Mouse (Mus musculus) hindbrain, postnatal 0 days (tissue): ENCODE data around the gene Ccdc88c. TPM values are rescaled to one million over a fixed set of nuclear protein-coding genes. Genes with fewer than 3 reads are reported as not detected.

Experiments used
- ATAC-seq: fragments of 200-750 bp; cut with Nextera tagmentation; 2 replicates; pipeline ENCODE4 v1.8.0; 2017; ENCODE audit warnings: mild to moderate bottlenecking, moderate TSS enrichment, moderate library complexity
- DNase-seq: peaks from one replicate; pipeline ENCODE4 v3.0.0-alpha.2; 2015; ENCODE audit warnings: low spot score
- H3K27ac ChIP-seq: fragments of 300-500 bp; sonication (generic); 2 replicates; pipeline ENCODE4 v1.5.1; 2014; ENCODE audit warnings: mild to moderate bottlenecking
- H3K27me3 ChIP-seq: fragments of 300-500 bp; sonication (generic); 2 replicates; pipeline ENCODE4 v1.6.1; 2014; ENCODE audit warnings: low read length, mixed read lengths; ENCODE audit not compliant: insufficient read depth
- H3K36me3 ChIP-seq: fragments of 300-500 bp; sonication (generic); 2 replicates; pipeline ENCODE4 v1.6.1; 2014; ENCODE audit warnings: low read length, mixed read lengths; ENCODE audit not compliant: insufficient read depth
- H3K4me1 ChIP-seq: fragments of 300-500 bp; sonication (generic); 2 replicates; pipeline ENCODE4 v1.6.1; 2014; ENCODE audit warnings: antibody characterized with exemption, low read length, mixed read lengths; ENCODE audit not compliant: insufficient read depth
- H3K4me2 ChIP-seq: fragments of 300-500 bp; sonication (generic); 2 replicates; pipeline ENCODE4 v1.6.1; 2014; ENCODE audit warnings: low read depth, mild to moderate bottlenecking, low read length, moderate library complexity, mixed read lengths
- H3K4me3 ChIP-seq: fragments of 300-500 bp; sonication (generic); 2 replicates; pipeline ENCODE4 v1.5.1; 2014; ENCODE audit warnings: low read length
- H3K9ac ChIP-seq: fragments of 300-500 bp; sonication (generic); replicated peaks from 2 replicates; pipeline ENCODE4 v1.6.1; 2014; ENCODE audit warnings: mild to moderate bottlenecking, low read length, moderate library complexity, mixed read lengths
- H3K9me3 ChIP-seq: fragments of 300-500 bp; sonication (generic); 2 replicates; pipeline ENCODE4 v1.6.1; 2016; ENCODE audit warnings: low read length, mixed read lengths
- CTCF ChIP-seq: IDR thresholded peaks from 2 replicates; pipeline ENCODE4 v1.5.1; 2016; ENCODE audit warnings: antibody characterized with exemption, control low read depth, low read depth
- WGBS: fragments of 180-500 bp; shearing (Covaris S2); extraction: QIAGEN DNeasy Blood & Tissue Kit; methylation state at CpG from one replicate; pipeline ENCODE4 v1.1.7; 2014; 5-methylcytosine and 5-hydroxymethylcytosine counted together
- polyA plus RNA-seq: library from polyadenylated mRNA; unstranded; fragments of >200 nt; fragmentation: Nextera tagmentation; extraction: Ambion mirVana; gene quantifications from 2 replicates; pipeline ENCODE4 v1.2.1, GENCODE M21; 2015
- total RNA-seq: library from RNA; depleted of rRNA; stranded (reverse); fragments of >200 nt; gene quantifications from 2 replicates; pipeline ENCODE4 v1.2.3, GENCODE M21; 2014

The Ccdc88c gene
- total and polyA plus RNA-seq, 2 experiments from 2014 or later, result 11.2 to 17.7 TPM

- H3K4me1 ChIP-seq, result 0 out of 2 replicates have a peak, but pooled peaks cover 2% of the 10 kb centered on the region
- H3K27ac ChIP-seq, result peak overlapping the region; percentile 20; the same call in 1 of the 2 replicates
- peak; percentile 41; the same call in 1 of the 2 replicates for ATAC-seq
- H3K4me3 ChIP-seq, result no peak overlapping the region
- H3K27me3 ChIP-seq, result no peaks in the 10 kb centered on the region
- no peaks in the 10 kb centered on the region for H3K9me3 ChIP-seq
- no peak for TF ChIP-seq CTCF
- H3K36me3 ChIP-seq, result no peaks in the 10 kb centered on the region
- peak; percentile 55 for DNase-seq
- no peak overlapping the region for H3K9ac ChIP-seq
- WGBS, result 20% methylated on average over 3 of the region's 3 CpGs
- no peak overlapping the region for H3K4me2 ChIP-seq
Observed at GRCm38 (mm10) chr12:100957257-100957656, 71.6 kb downstream of the Ccdc88c start.

- Histone ChIP-seq H3K9ac (no peak overlapping the region), H3K36me3 (no peaks in the 10 kb centered on the region), H3K27ac (no peak overlapping the region), H3K4me3 (no peak overlapping the region), H3K9me3 (no peaks in the 10 kb centered on the region), H3K4me2 (no peak overlapping the region), H3K27me3 (no peaks in the 10 kb centered on the region), H3K4me1 (0 out of 2 replicates have a peak, but pooled peaks cover 2% of the 10 kb centered on the region)
- ATAC-seq, result 0 out of 2 replicates have a peak, but pooled peaks have one; percentile 5
- DNase-seq, result no peak
- no peak for TF ChIP-seq CTCF
- WGBS, result 26% methylated on average over 4 of the region's 4 CpGs
Observed at GRCm38 (mm10) chr12:100956825-100957224, 72.0 kb downstream of the Ccdc88c start.

- ATAC-seq (no peak), DNase-seq (no peak)
- no peak overlapping the region for H3K4me2 ChIP-seq
- H3K27ac ChIP-seq, result no peak overlapping the region
- H3K36me3 ChIP-seq, result no peaks in the 10 kb centered on the region
- no peak overlapping the region for H3K9ac ChIP-seq
- H3K9me3 ChIP-seq, result no peaks in the 10 kb centered on the region
- 93% methylated on average over 2 of the region's 2 CpGs for WGBS
- H3K4me1 ChIP-seq, result 0 out of 2 replicates have a peak, but pooled peaks cover 2% of the 10 kb centered on the region
- no peak overlapping the region for H3K4me3 ChIP-seq
- no peaks in the 10 kb centered on the region for H3K27me3 ChIP-seq
- TF ChIP-seq CTCF, result no peak
Observed at GRCm38 (mm10) chr12:100956028-100956427, 72.8 kb downstream of the Ccdc88c start.

- DNase-seq (no peak), ATAC-seq (no peak)
- no peaks in the 10 kb centered on the region for H3K36me3 ChIP-seq
- no peak overlapping the region for H3K4me2 ChIP-seq
- H3K4me3 ChIP-seq, result no peak overlapping the region
- H3K9me3 ChIP-seq, result no peaks in the 10 kb centered on the region
- no peaks in the 10 kb centered on the region for H3K27me3 ChIP-seq
- H3K9ac ChIP-seq, result no peak overlapping the region
- 72% methylated on average over 8 of the region's 8 CpGs for WGBS
- TF ChIP-seq CTCF, result no peak
- H3K4me1 ChIP-seq, result 0 out of 2 replicates have a peak, but pooled peaks cover 2% of the 10 kb centered on the region
- H3K27ac ChIP-seq, result no peak overlapping the region
Observed at GRCm38 (mm10) chr12:100953926-100954325, 74.9 kb downstream of the Ccdc88c start.

GRCm38 (mm10) chr12:100952193-100952931 is 76.5 kb downstream of the Ccdc88c start:
- no peak overlapping the region for H3K4me3 ChIP-seq
- H3K27ac ChIP-seq, result no peak overlapping the region
- H3K27me3 ChIP-seq, result no peaks in the 10 kb centered on the region
- H3K4me1 ChIP-seq, result no peaks in the 10 kb centered on the region
- no peaks in the 10 kb centered on the region for H3K9me3 ChIP-seq
- H3K9ac ChIP-seq, result no peak overlapping the region
- ATAC-seq (peak; percentile 81), DNase-seq (peak; percentile 89)
- no peak overlapping the region for H3K4me2 ChIP-seq
- 0 out of 2 replicates have a peak, but pooled peaks cover 4% of the 10 kb centered on the region for H3K36me3 ChIP-seq
- WGBS, result 29% methylated on average over 9 of the region's 9 CpGs
- peak; percentile 82 for TF ChIP-seq CTCF

- no peak for ATAC-seq
Observed at GRCm38 (mm10) chr12:100949146-100949545, 79.7 kb downstream of the Ccdc88c start.

GRCm38 (mm10) chr12:100948021-100948420 is 80.8 kb downstream of the Ccdc88c start:
- WGBS, result 92% methylated on average over 6 of the region's 6 CpGs
- H3K4me2 ChIP-seq, result no peak overlapping the region
- H3K9me3 ChIP-seq, result no peaks in the 10 kb centered on the region
- no peak for ATAC-seq
- DNase-seq, result no peak
- H3K27ac ChIP-seq, result no peak overlapping the region
- H3K9ac ChIP-seq, result no peak overlapping the region
- no peaks in the 10 kb centered on the region for H3K4me1 ChIP-seq
- H3K36me3 ChIP-seq, result peaks cover 12% of the 10 kb centered on the region; the same call in 1 of the 2 replicates
- no peak overlapping the region for H3K4me3 ChIP-seq
- no peak for TF ChIP-seq CTCF
- H3K27me3 ChIP-seq, result no peaks in the 10 kb centered on the region

More at GRCm38 (mm10) chr12:100949146-100949545, 79.7 kb downstream of the Ccdc88c start:
- WGBS, result 83% methylated on average over 5 of the region's 5 CpGs
- no peak overlapping the region for H3K27ac ChIP-seq
- H3K4me2 ChIP-seq, result no peak overlapping the region
- H3K4me1 ChIP-seq, result no peaks in the 10 kb centered on the region
- peaks cover 12% of the 10 kb centered on the region; the same call in 1 of the 2 replicates for H3K36me3 ChIP-seq
- H3K9me3 ChIP-seq, result no peaks in the 10 kb centered on the region
- no peaks in the 10 kb centered on the region for H3K27me3 ChIP-seq
- H3K4me3 ChIP-seq, result no peak overlapping the region
- H3K9ac ChIP-seq, result no peak overlapping the region
- no peak for DNase-seq
- no peak for TF ChIP-seq CTCF
